Mouse (Mus musculus) kidney, embryonic 15.5 days (tissue): Measurements from ENCODE around the gene Gpr34. TPM values are rescaled to one million over a fixed set of nuclear protein-coding genes. Genes with fewer than 3 reads are reported as not detected.

Source experiments
- ATAC-seq: fragments of 200-750 bp; cut with Nextera tagmentation; replicated peaks from 2 replicates; pipeline ENCODE4 v1.8.0; 2017; ENCODE audit warnings: moderate TSS enrichment; ENCODE audit not compliant: low FRiP score
- H3K27ac ChIP-seq: fragments of 300-500 bp; sonication (generic); 2 replicates; pipeline ENCODE4 v1.5.1; 2015; ENCODE audit warnings: mild to moderate bottlenecking, inconsistent platforms
- H3K27me3 ChIP-seq: fragments of 300-500 bp; sonication (generic); 2 replicates; pipeline ENCODE4 v1.6.1; 2015; ENCODE audit warnings: inconsistent platforms
- H3K36me3 ChIP-seq: fragments of 300-500 bp; sonication (generic); 2 replicates; pipeline ENCODE4 v1.6.1; 2015; ENCODE audit warnings: inconsistent platforms
- H3K4me1 ChIP-seq: fragments of 300-500 bp; sonication (generic); 2 replicates; pipeline ENCODE4 v1.6.1; 2015; ENCODE audit warnings: inconsistent platforms
- H3K4me2 ChIP-seq: fragments of 300-500 bp; sonication (generic); 2 replicates; pipeline ENCODE4 v1.6.1; 2015; ENCODE audit warnings: moderate library complexity, mild to moderate bottlenecking, inconsistent platforms
- H3K4me3 ChIP-seq: fragments of 300-500 bp; sonication (generic); replicated peaks from 2 replicates; pipeline ENCODE4 v1.5.1; 2015; ENCODE audit warnings: mild to moderate bottlenecking, inconsistent platforms
- H3K9ac ChIP-seq: fragments of 300-500 bp; sonication (generic); 2 replicates; pipeline ENCODE4 v1.6.1; 2015; ENCODE audit warnings: mild to moderate bottlenecking, inconsistent platforms
- H3K9me3 ChIP-seq: fragments of 300-500 bp; sonication (generic); replicated peaks from 2 replicates; pipeline ENCODE4 v1.6.1; 2016; ENCODE audit warnings: inconsistent platforms
- WGBS: fragments of 180-500 bp; shearing (Covaris S2); methylation state at CpG from one replicate; pipeline ENCODE4 v1.1.7; 2015; ENCODE audit warnings: mixed read lengths; 5-methylcytosine and 5-hydroxymethylcytosine counted together
- polyA plus RNA-seq: library from polyadenylated mRNA; unstranded; fragments of >200 nt; fragmentation: Nextera tagmentation; extraction: Ambion mirVana; gene quantifications from 2 replicates; pipeline ENCODE4 v1.2.1, GENCODE M21; 2015

The Gpr34 gene
- polyA plus RNA-seq, 1 experiment from 2014 or later = 1.1 TPM

- ATAC-seq = no peak
- 97% methylated on average over 1 of the region's 1 CpGs for WGBS
Measured at GRCm38 (mm10) chrX:13636398-13636797, 4.5 kb downstream of the Gpr34 start.

GRCm38 (mm10) chrX:13638894-13639293 is 7.0 kb downstream of the Gpr34 start:
- WGBS = 58% methylated on average over 2 of the region's 2 CpGs
- no peak overlapping the region for H3K4me3 ChIP-seq
- ATAC-seq = no peak
- H3K9ac ChIP-seq = no peak overlapping the region
- no peaks in the 10 kb centered on the region for H3K27me3 ChIP-seq
- no peak overlapping the region for H3K27ac ChIP-seq
- no peaks in the 10 kb centered on the region for H3K9me3 ChIP-seq
- H3K36me3 ChIP-seq = no peaks in the 10 kb centered on the region
- no peaks in the 10 kb centered on the region for H3K4me1 ChIP-seq
- H3K4me2 ChIP-seq = no peak overlapping the region

More at GRCm38 (mm10) chrX:13636398-13636797, 4.5 kb downstream of the Gpr34 start:
- Histone ChIP-seq H3K4me2 (no peak overlapping the region), H3K9me3 (no peaks in the 10 kb centered on the region), H3K4me1 (no peaks in the 10 kb centered on the region), H3K27ac (no peak overlapping the region), H3K27me3 (no peaks in the 10 kb centered on the region), H3K4me3 (no peak overlapping the region), H3K36me3 (no peaks in the 10 kb centered on the region), H3K9ac (no peak overlapping the region)

- Histone ChIP-seq H3K27me3 (peaks cover 4% of the 10 kb centered on the region; the same call in 1 of the 2 replicates), H3K4me1 (no peaks in the 10 kb centered on the region), H3K27ac (no peak overlapping the region), H3K4me2 (no peak overlapping the region), H3K9ac (no peak overlapping the region), H3K4me3 (no peak overlapping the region), H3K9me3 (no peaks in the 10 kb centered on the region), H3K36me3 (no peaks in the 10 kb centered on the region)
- WGBS = 87% methylated on average over 2 of the region's 2 CpGs
- no peak for ATAC-seq
Measured at GRCm38 (mm10) chrX:13651889-13652288, 20.0 kb downstream of the Gpr34 start.

- Histone ChIP-seq H3K9me3 (no peaks in the 10 kb centered on the region), H3K4me1 (no peaks in the 10 kb centered on the region), H3K4me2 (no peak overlapping the region), H3K27ac (no peak overlapping the region), H3K27me3 (peaks cover 4% of the 10 kb centered on the region; the same call in 1 of the 2 replicates), H3K9ac (no peak overlapping the region), H3K36me3 (no peaks in the 10 kb centered on the region), H3K4me3 (no peak overlapping the region)
- ATAC-seq = no peak
- 94% methylated on average over 1 of the region's 1 CpGs for WGBS
Measured at GRCm38 (mm10) chrX:13652291-13652690, 20.4 kb downstream of the Gpr34 start.

- H3K9me3 ChIP-seq = no peaks in the 10 kb centered on the region
- H3K27me3 ChIP-seq = peaks cover 14% of the 10 kb centered on the region; the same call in 1 of the 2 replicates
- H3K27ac ChIP-seq = no peak overlapping the region
- no peak overlapping the region for H3K4me3 ChIP-seq
- 77% methylated on average over 3 of the region's 3 CpGs for WGBS
- H3K4me2 ChIP-seq = no peak overlapping the region
- no peak overlapping the region for H3K9ac ChIP-seq
- no peaks in the 10 kb centered on the region for H3K36me3 ChIP-seq
- no peaks in the 10 kb centered on the region for H3K4me1 ChIP-seq
- ATAC-seq = no peak
Measured at GRCm38 (mm10) chrX:13655005-13655421, 23.1 kb downstream of the Gpr34 start.

- Histone ChIP-seq H3K27ac (no peak overlapping the region), H3K36me3 (no peaks in the 10 kb centered on the region), H3K9me3 (no peaks in the 10 kb centered on the region), H3K27me3 (peaks cover 17% of the 10 kb centered on the region; the same call in 1 of the 2 replicates), H3K4me1 (no peaks in the 10 kb centered on the region), H3K4me2 (no peak overlapping the region), H3K4me3 (no peak overlapping the region), H3K9ac (no peak overlapping the region)
- whole genome bisulfite sequencing = 77% methylated on average over 6 of the region's 6 CpGs
- no peak for ATAC-seq
Measured at GRCm38 (mm10) chrX:13655906-13656305, 24.0 kb downstream of the Gpr34 start.

GRCm38 (mm10) chrX:13656721-13657120 is 24.8 kb downstream of the Gpr34 start:
- Histone ChIP-seq H3K27me3 (peaks cover 18% of the 10 kb centered on the region; the same call in 1 of the 2 replicates), H3K9ac (no peak overlapping the region), H3K9me3 (no peaks in the 10 kb centered on the region), H3K4me2 (no peak overlapping the region), H3K4me3 (no peak overlapping the region), H3K36me3 (no peaks in the 10 kb centered on the region), H3K4me1 (no peaks in the 10 kb centered on the region), H3K27ac (no peak overlapping the region)
- ATAC-seq = no peak
- WGBS = 5% methylated on average over 1 of the region's 1 CpGs

GRCm38 (mm10) chrX:13658616-13659140 is 26.8 kb downstream of the Gpr34 start:
- peaks cover 18% of the 10 kb centered on the region; the same call in 1 of the 2 replicates for H3K27me3 ChIP-seq
- WGBS = 66% methylated on average over 3 of the region's 3 CpGs
- no peaks in the 10 kb centered on the region for H3K9me3 ChIP-seq
- H3K4me2 ChIP-seq = no peak overlapping the region
- no peak overlapping the region for H3K9ac ChIP-seq
- no peak for ATAC-seq
- H3K36me3 ChIP-seq = no peaks in the 10 kb centered on the region
- H3K27ac ChIP-seq = no peak overlapping the region
- H3K4me1 ChIP-seq = no peaks in the 10 kb centered on the region
- no peak overlapping the region for H3K4me3 ChIP-seq

GRCm38 (mm10) chrX:13659201-13659890 is 27.5 kb downstream of the Gpr34 start:
- no peak overlapping the region for H3K27ac ChIP-seq
- H3K4me2 ChIP-seq = no peak overlapping the region
- peaks cover 18% of the 10 kb centered on the region; the same call in 1 of the 2 replicates for H3K27me3 ChIP-seq
- no peak for ATAC-seq
- H3K36me3 ChIP-seq = no peaks in the 10 kb centered on the region
- no peaks in the 10 kb centered on the region for H3K4me1 ChIP-seq
- no peaks in the 10 kb centered on the region for H3K9me3 ChIP-seq
- no peak overlapping the region for H3K9ac ChIP-seq
- WGBS = 86% methylated on average over 4 of the region's 4 CpGs
- H3K4me3 ChIP-seq = no peak overlapping the region

- Histone ChIP-seq H3K27me3 (peaks cover 14% of the 10 kb centered on the region; the same call in 1 of the 2 replicates), H3K4me1 (no peaks in the 10 kb centered on the region), H3K27ac (no peak within 1 kb of the TSS), H3K36me3 (no peaks in the 10 kb centered on the region), H3K9ac (no peak within 1 kb of the TSS), H3K9me3 (no peaks in the 10 kb centered on the region), H3K4me2 (no peak within 1 kb of the TSS), H3K4me3 (no peak within 1 kb of the TSS)
- ATAC-seq = no peak
- WGBS = 87% methylated on average over 5 of the region's 5 CpGs
Measured at GRCm38 (mm10) chrX:13661063-13661462, 29.2 kb downstream of the Gpr34 start, which contains the start of gene Gpr82. Gene Gpr82, plus strand, starts transcription at chrX:13661363.

GRCm38 (mm10) chrX:13668867-13669266 is 37.0 kb downstream of the Gpr34 start:
- Histone ChIP-seq H3K4me1 (no peaks in the 10 kb centered on the region), H3K27me3 (peaks cover 3% of the 10 kb centered on the region; the same call in 1 of the 2 replicates), H3K4me2 (no peak overlapping the region), H3K27ac (no peak overlapping the region), H3K36me3 (no peaks in the 10 kb centered on the region), H3K9ac (no peak overlapping the region), H3K4me3 (no peak overlapping the region), H3K9me3 (no peaks in the 10 kb centered on the region)
- WGBS = 69% methylated on average over 5 of the region's 5 CpGs
- ATAC-seq = no peak

- no peak overlapping the region for H3K27ac ChIP-seq
- no peaks in the 10 kb centered on the region for H3K9me3 ChIP-seq
- H3K4me3 ChIP-seq = no peak overlapping the region
- no peak overlapping the region for H3K4me2 ChIP-seq
- no peaks in the 10 kb centered on the region for H3K36me3 ChIP-seq
- ATAC-seq = no peak
- no peak overlapping the region for H3K9ac ChIP-seq
- 70% methylated on average over 3 of the region's 3 CpGs for WGBS
- no peaks in the 10 kb centered on the region for H3K4me1 ChIP-seq
- H3K27me3 ChIP-seq = peaks cover 3% of the 10 kb centered on the region; the same call in 1 of the 2 replicates
Measured at GRCm38 (mm10) chrX:13670342-13670741, 38.5 kb downstream of the Gpr34 start.
